Mouse (Mus musculus) hindbrain, embryonic 14.5 days (tissue): ENCODE data around the gene Gm13090. TPM values are rescaled to one million over a fixed set of nuclear protein-coding genes. Genes with fewer than 3 reads are reported as not detected.

Experiments used
- ATAC-seq: fragments of 200-750 bp; cut with Nextera tagmentation; 2 replicates; pipeline ENCODE4 v1.8.0; 2017; ENCODE audit warnings: moderate number of reproducible peaks, mild to moderate bottlenecking, moderate TSS enrichment, moderate library complexity; ENCODE audit not compliant: low FRiP score
- DNase-seq: peaks from one replicate; pipeline ENCODE4 v3.0.0-alpha.2; 2015; ENCODE audit warnings: low spot score
- H3K27ac ChIP-seq: fragments of 300-500 bp; sonication (generic); 2 replicates; pipeline ENCODE4 v1.5.1; 2014; ENCODE audit warnings: mild to moderate bottlenecking, moderate library complexity
- H3K27me3 ChIP-seq: fragments of 300-500 bp; sonication (generic); 2 replicates; pipeline ENCODE4 v1.6.1; 2014; ENCODE audit warnings: mild to moderate bottlenecking, low read length, mixed read lengths; ENCODE audit not compliant: control insufficient read depth, insufficient read depth
- H3K36me3 ChIP-seq: fragments of 300-500 bp; sonication (generic); replicated peaks from 2 replicates; pipeline ENCODE4 v1.6.1; 2014; ENCODE audit not compliant: control insufficient read depth, insufficient read depth
- H3K4me1 ChIP-seq: fragments of 300-500 bp; sonication (generic); replicated peaks from 2 replicates; pipeline ENCODE4 v1.6.1; 2014; ENCODE audit warnings: antibody characterized with exemption, low read length, mixed read lengths; ENCODE audit not compliant: control insufficient read depth, insufficient read depth
- H3K4me2 ChIP-seq: fragments of 300-500 bp; sonication (generic); replicated peaks from 2 replicates; pipeline ENCODE4 v1.6.1; 2014; ENCODE audit warnings: mild to moderate bottlenecking, moderate library complexity
- H3K4me3 ChIP-seq: fragments of 300-500 bp; sonication (generic); replicated peaks from 2 replicates; pipeline ENCODE4 v1.5.1; 2014; ENCODE audit warnings: mild to moderate bottlenecking, low read length
- H3K9ac ChIP-seq: fragments of 300-500 bp; sonication (generic); 2 replicates; pipeline ENCODE4 v1.6.1; 2014
- H3K9me3 ChIP-seq: fragments of 300-500 bp; sonication (generic); 2 replicates; pipeline ENCODE4 v1.6.1; 2016; ENCODE audit warnings: low read length; ENCODE audit not compliant: control insufficient read depth
- WGBS: fragments of 180-500 bp; shearing (Covaris S2); extraction: QIAGEN DNeasy Blood & Tissue Kit; methylation state at CpG from one replicate; pipeline ENCODE4 v1.1.7; 2014; 5-methylcytosine and 5-hydroxymethylcytosine counted together
- polyA plus RNA-seq: library from polyadenylated mRNA; unstranded; fragments of >200 nt; fragmentation: Nextera tagmentation; extraction: Ambion mirVana; gene quantifications from 2 replicates; pipeline ENCODE4 v1.2.1, GENCODE M21; 2014

Gm13090 gene
- 0.30 and 0.36 TPM in 2 replicates for polyA plus RNA-seq

DNA sequence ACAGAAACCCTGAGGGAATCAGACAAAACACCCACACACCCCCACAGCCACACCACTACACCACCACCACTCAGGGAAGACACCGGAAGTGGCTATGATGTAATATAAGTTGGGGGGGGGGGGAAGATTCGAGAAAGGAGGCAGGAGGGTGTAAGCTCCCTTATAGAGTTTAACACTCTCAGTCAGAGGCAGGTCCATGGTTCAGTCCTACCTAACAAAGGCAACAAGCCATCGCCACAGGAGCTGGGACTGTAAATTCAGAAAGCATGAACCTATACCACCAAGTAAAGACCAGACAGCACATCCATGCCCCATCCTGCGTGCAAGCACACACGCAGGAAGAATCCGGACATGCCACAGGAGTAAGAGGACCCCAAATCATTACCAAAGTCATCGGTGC is at the start of gene Gm13090:
TSS of gene Gm13090 (plus strand) at position 301 of the 400 bp plus-strand sequence.
- Histone ChIP-seq H3K9ac (no peak within 1 kb of the TSS), H3K27ac (no peak within 1 kb of the TSS), H3K4me3 (no peak within 1 kb of the TSS), H3K36me3 (peaks cover 44% of the 10 kb centered on the region), H3K4me2 (no peak within 1 kb of the TSS), H3K27me3 (no peaks in the 10 kb centered on the region), H3K9me3 (no peaks in the 10 kb centered on the region), H3K4me1 (no peaks in the 10 kb centered on the region)
- DNase-seq (no peak), ATAC-seq (no peak)
- 96% methylated on average over 7 of the region's 7 CpGs for WGBS

DNA sequence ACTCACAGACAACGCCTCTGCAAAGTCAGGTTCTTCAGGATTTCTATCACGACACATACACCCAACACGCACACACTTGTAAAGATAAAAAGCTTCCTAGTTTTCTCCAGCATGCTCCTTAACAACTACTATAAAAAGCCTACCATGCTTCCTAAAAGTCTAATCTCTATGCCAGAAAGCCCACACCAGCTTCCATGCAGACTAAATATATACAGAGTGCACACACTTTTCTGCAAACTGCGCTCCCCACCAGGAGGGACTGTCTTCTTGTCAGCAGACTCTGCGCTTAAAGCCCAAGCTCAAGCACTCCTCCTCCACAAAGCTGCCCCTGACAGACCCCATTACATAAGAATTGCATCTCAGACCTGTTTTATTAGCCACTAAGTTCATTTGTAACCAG is 47.9 kb upstream of the Gm13090 start:
- H3K27ac ChIP-seq, result no peak overlapping the region
- ATAC-seq (no peak), DNase-seq (no peak)
- H3K4me3 ChIP-seq, result no peak overlapping the region
- peaks cover under 1% of the 10 kb centered on the region; the same call in 1 of the 2 replicates for H3K36me3 ChIP-seq
- H3K9ac ChIP-seq, result no peak overlapping the region
- peaks cover 8% of the 10 kb centered on the region for H3K4me1 ChIP-seq
- no peaks in the 10 kb centered on the region for H3K9me3 ChIP-seq
- peaks cover 11% of the 10 kb centered on the region for H3K27me3 ChIP-seq
- 92% methylated on average over 5 of the region's 5 CpGs for WGBS
- no peak overlapping the region for H3K4me2 ChIP-seq

DNA sequence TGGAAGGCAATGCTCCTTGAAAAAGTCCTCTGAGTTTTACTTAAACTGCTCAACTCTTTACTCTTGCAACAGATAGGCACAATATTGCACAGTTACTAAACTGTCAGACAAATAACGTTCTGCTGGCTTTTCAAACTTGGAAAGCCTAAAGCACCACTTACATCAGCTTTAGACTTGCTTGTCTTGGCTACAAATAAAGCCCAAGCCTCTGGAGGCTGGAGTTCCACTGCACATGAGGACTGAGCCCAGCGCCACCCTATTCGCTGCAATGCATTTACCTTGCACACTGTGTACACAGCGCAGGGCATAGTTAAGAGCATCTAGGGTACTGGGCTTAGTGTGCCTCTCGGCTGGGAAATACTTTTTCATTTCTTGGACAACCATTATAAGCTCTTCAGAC is 46.1 kb upstream of the Gm13090 start:
- no peak overlapping the region for H3K9ac ChIP-seq
- H3K4me3 ChIP-seq, result no peak overlapping the region
- H3K27ac ChIP-seq, result no peak overlapping the region
- peaks cover 8% of the 10 kb centered on the region for H3K4me1 ChIP-seq
- WGBS, result 55% methylated on average over 5 of the region's 5 CpGs
- ATAC-seq (no peak), DNase-seq (no peak)
- H3K9me3 ChIP-seq, result no peaks in the 10 kb centered on the region
- peaks cover 11% of the 10 kb centered on the region for H3K27me3 ChIP-seq
- H3K4me2 ChIP-seq, result peak overlapping the region; percentile 99
- peaks cover 18% of the 10 kb centered on the region for H3K36me3 ChIP-seq

DNA sequence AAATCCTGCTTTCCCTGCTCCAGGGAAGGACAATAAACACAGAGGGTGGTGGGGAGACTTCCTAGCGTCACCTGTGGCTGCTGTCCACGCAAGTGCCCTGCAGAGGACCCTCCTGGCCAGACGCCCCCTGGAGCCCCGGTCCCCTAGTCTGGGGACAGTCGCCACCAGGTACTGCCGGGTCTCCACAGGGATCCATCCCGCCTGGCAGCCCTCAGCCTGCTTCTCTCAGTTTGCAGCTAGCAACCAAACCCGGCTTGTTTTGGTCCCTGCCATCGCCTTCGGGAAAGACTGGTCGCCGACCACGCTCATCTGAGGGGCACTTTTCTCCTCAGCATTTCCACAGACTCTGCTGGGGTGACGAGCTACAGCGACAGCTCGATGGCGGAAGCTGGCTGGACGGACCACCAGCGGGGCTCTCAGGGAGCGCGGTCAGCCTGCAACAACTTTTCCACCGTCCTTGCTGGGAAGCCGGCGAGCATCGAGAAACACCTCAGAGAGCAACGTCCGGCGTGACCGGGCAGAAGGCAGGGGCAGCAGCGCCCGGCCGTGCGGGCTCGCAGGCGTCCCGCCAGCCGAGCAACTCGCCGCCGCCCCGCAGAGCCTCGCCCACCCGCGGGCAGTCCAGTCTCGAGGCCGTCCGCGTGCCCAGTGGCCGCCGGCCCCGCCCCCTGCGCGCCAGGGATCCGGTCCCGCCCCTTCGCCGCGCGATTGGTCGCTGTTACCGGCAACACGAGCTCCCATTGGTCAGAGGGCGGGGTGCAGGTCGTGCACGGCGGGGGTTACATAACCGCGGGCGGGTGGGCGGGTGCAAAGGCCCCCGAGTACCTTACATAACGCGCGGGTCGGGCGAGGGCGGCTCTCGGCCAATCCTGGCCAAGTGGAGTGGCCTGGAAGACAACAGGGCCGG is 45.1 kb upstream of the Gm13090 start, which contains the start of gene Per3:
TSS of gene Per3 (minus strand) at position 629 of the 907 bp plus-strand sequence.
- H3K9ac ChIP-seq, result peak within 1 kb of the TSS; percentile 60
- ATAC-seq (peak; percentile 97), DNase-seq (peak; percentile 85)
- H3K36me3 ChIP-seq, result peaks cover 28% of the 10 kb centered on the region
- H3K27ac ChIP-seq, result peak within 1 kb of the TSS; percentile 47; the same call in 1 of the 2 replicates
- H3K9me3 ChIP-seq, result no peaks in the 10 kb centered on the region
- peak within 1 kb of the TSS; percentile 65 for H3K4me3 ChIP-seq
- WGBS, result under 1% methylated on average over 70 of the region's 79 CpGs
- H3K4me1 ChIP-seq, result peaks cover 8% of the 10 kb centered on the region
- H3K27me3 ChIP-seq, result peaks cover 11% of the 10 kb centered on the region
- peak within 1 kb of the TSS; percentile 99 for H3K4me2 ChIP-seq

DNA sequence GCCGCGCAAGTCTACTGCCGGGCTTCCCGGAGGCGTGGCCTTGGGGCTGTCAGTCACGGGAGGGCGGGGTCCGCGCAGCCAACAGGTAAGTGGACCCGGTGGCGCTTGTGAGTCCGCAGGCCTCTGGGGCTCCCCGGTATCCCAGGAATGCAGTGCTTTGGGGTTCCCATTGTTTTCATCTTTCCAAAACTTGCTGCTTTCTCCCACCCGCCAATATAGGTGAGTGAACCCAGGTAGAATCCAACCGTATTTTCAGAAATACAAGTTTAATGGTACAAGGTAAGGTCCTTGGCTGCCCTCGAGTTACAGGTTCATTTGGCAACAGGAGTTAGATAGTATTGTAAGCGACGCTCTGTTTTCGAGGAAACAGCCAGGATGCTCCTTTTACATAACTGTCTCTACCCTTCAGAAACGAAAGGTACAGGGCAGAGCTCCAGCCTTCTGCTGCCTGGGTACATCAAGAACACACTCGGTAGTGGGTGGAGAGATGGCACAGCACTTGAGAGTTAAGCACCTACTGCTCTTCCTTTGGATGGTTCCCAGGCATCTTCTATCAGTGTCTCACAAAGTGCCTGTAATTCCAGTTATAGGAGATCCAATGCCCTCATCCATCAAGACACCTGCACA is 44.3 kb upstream of the Gm13090 start:
- no peak for ATAC-seq

DNA sequence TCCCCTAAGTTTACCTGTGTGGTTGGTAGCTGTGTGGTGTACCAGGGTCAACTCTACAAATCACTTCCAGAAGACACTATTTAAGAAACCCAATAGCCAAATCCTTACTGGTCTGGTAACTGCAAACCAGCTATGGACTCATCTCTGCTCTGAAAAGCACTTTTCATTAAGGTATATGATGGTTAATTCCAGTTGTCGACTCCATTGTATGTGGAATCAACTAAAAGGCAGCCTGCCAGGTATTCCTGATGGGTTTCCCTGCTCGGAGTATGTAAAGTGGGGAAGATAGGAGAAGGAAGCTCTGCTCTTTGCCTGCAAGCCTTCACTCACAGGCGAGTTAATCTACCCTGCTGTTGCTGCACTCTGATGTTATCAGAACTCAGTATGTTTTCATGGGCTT is 42.8 kb upstream of the Gm13090 start:
- H3K4me3 ChIP-seq, result no peak overlapping the region
- WGBS, result 93% methylated on average over 3 of the region's 3 CpGs
- ATAC-seq, result no peak
- peaks cover 50% of the 10 kb centered on the region for H3K36me3 ChIP-seq
- no peak overlapping the region for H3K9ac ChIP-seq
- H3K4me2 ChIP-seq, result no peak overlapping the region
- peaks cover 8% of the 10 kb centered on the region for H3K4me1 ChIP-seq
- no peaks in the 10 kb centered on the region for H3K9me3 ChIP-seq
- H3K27me3 ChIP-seq, result peaks cover 11% of the 10 kb centered on the region
- no peak overlapping the region for H3K27ac ChIP-seq
- DNase-seq, result no peak

More for the DNA sequence above, 44.3 kb upstream of the Gm13090 start:
- H3K4me2 ChIP-seq, result peak overlapping the region; percentile 99
- H3K27me3 ChIP-seq, result peaks cover 11% of the 10 kb centered on the region
- 6% methylated on average over 21 of the region's 21 CpGs for WGBS
- DNase-seq, result no peak
- H3K9me3 ChIP-seq, result no peaks in the 10 kb centered on the region
- H3K9ac ChIP-seq, result peak overlapping the region; percentile 60
- H3K27ac ChIP-seq, result no peak overlapping the region
- peaks cover 8% of the 10 kb centered on the region for H3K4me1 ChIP-seq
- H3K4me3 ChIP-seq, result peak overlapping the region; percentile 65
- peaks cover 35% of the 10 kb centered on the region for H3K36me3 ChIP-seq

DNA sequence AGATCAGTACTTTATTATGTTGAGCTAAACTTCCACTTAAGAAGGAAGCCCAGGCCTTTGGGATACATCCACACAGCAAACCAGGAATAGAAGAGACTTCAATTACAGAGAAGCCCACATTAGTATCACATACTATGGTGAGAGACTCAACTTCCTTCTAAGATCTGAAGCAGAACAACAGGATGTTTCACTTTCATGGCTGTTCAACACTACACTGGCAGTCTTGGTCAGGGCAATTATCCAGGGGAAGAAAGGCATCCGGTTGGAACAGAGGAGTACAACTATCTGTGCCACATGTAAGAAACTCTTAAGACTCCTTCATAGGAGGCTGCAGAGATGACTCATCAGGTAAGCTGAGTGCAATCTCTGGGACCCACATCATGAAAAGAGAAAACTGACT is 38.2 kb upstream of the Gm13090 start:
- Histone ChIP-seq H3K36me3 (peaks cover 89% of the 10 kb centered on the region), H3K9ac (no peak overlapping the region), H3K4me2 (no peak overlapping the region), H3K4me1 (peaks cover 4% of the 10 kb centered on the region; the same call in 1 of the 2 replicates), H3K27me3 (no peaks in the 10 kb centered on the region), H3K4me3 (no peak overlapping the region), H3K9me3 (no peaks in the 10 kb centered on the region), H3K27ac (no peak overlapping the region)
- ATAC-seq, result no peak
- no peak for DNase-seq
- WGBS, result 85% methylated on average over 1 of the region's 1 CpGs

DNA sequence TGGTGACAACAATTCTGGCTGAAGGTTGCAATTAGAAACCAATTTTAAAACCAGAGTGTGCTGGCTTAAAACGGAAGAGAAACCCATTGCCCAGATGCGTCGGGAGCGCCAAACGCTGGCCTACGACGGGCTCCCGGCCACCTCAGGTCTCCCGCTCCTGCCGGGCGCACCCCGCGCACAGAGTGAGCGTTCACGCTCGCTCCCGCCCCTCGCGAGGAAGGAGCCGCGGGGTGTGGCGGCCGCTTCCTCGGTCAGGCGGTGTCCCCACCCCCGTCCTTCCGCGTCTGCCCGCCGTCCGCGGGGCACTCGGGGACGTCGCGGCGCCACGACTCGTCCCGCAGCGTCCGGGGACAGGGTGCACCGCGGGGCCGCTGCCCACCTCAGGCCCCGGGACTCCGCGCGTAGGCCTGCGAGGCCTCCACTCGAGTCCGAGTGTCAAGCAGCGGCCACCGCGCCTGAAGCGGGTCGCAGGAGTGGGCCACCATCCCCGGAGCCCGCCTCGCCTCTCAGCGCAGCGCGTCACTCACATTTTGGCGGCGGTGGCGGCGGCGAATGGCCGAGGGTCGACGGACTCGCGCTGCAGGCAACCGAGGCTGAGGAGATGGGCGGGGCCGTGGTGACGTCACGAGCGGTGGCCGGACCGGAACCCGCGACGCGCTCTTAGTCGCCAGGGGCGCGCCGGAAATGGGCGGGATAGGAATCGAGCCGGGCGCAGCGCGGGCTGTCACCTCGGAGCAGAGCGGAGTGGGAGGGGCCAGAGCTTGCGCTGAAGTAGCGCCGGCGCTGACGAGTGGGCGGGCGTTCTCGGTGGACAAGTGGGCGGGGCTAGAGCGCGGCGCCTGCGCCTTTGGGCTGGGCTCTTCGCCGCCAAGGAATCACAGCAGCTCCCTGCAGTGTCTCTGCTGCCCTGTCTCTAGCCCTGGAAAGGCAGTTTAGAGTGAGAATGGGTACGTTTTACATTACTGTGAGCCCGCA is 31.7 kb upstream of the Gm13090 start, which contains the start of gene Vamp3:
TSS of gene Vamp3 (minus strand) at position 617 of the 975 bp plus-strand sequence.
- peak within 1 kb of the TSS; percentile 97 for H3K9ac ChIP-seq
- under 1% methylated on average over 94 of the region's 114 CpGs for WGBS
- H3K4me1 ChIP-seq, result peaks cover 20% of the 10 kb centered on the region
- ATAC-seq, result peak; percentile 99
- H3K4me3 ChIP-seq, result peak within 1 kb of the TSS; percentile 98
- peaks cover 52% of the 10 kb centered on the region for H3K36me3 ChIP-seq
- peak within 1 kb of the TSS; percentile 95 for H3K27ac ChIP-seq
- no peaks in the 10 kb centered on the region for H3K27me3 ChIP-seq
- DNase-seq, result peak; percentile 100
- no peaks in the 10 kb centered on the region for H3K9me3 ChIP-seq
- H3K4me2 ChIP-seq, result peak within 1 kb of the TSS; percentile 62
